Mouse (Mus musculus): ENCODE results near the gene Rnf11. TPM values are rescaled to one million over a fixed set of nuclear protein-coding genes. Genes with fewer than 3 reads are reported as not detected.

Gene Rnf11
- polyA plus RNA-seq, 1 experiment: 57.5 TPM

DNA sequence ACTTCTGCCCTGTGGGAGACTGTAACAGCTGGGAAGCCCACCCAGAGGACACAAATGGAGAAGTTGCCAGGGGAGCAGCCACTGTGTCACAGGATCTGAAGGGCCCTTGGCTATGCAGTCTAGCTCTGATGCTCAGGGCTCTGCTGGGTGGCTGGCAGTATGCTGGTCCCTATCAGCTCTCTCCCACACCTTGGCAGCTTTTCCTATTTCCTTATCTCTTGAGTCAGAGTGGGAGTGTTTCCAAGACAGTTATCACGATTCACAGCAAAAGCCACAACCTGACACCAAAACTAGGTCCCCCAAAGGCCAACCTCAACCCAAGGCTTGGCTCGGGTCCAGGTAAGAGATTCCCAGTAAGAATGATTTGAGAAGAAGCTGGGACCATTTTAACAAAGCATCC lies 39.1 kb downstream of the Rnf11 start:
- H3K4me1 ChIP-seq (ENCODE audit: control insufficient read depth, insufficient read depth, low read length): no peaks in the 10 kb centered on the region; the same call in 1 of the 2 replicates
- no peaks in the 10 kb centered on the region for H3K27me3 ChIP-seq (replicated peaks; ENCODE audit: control insufficient read depth, insufficient read depth, low read length)
- no peak overlapping the region for H3K4me3 ChIP-seq (ENCODE audit: insufficient read depth, low read depth, low read length)
- no peak for TF ChIP-seq POLR2A (IDR thresholded peaks at IDR 0.05; ENCODE audit: low read depth, low read length)
- TF ChIP-seq CTCF (conservative IDR thresholded peaks at IDR 0.05; ENCODE audit: insufficient read depth, insufficient read length, low read depth, low read length): no peak
- H3K36me3 ChIP-seq (ENCODE audit: control insufficient read depth, insufficient read depth, low read length): peaks cover 2% of the 10 kb centered on the region; the same call in 1 of the 2 replicates
- no peak for DNase-seq
- H3K27ac ChIP-seq (ENCODE audit: insufficient read depth, low read depth, low read length): no peak overlapping the region
- whole genome bisulfite sequencing: 65% methylated on average over 2 of the region's 2 CpGs

- DNase-seq: no peak
- Histone ChIP-seq H3K27me3 (replicated peaks; ENCODE audit: control insufficient read depth, insufficient read depth, low read length) (no peaks in the 10 kb centered on the region), H3K4me3 (ENCODE audit: insufficient read depth, low read depth, low read length) (no peak overlapping the region), H3K27ac (ENCODE audit: insufficient read depth, low read depth, low read length) (no peak overlapping the region), H3K4me1 (ENCODE audit: control insufficient read depth, insufficient read depth, low read length) (no peaks in the 10 kb centered on the region; the same call in 1 of the 2 replicates), H3K36me3 (ENCODE audit: control insufficient read depth, insufficient read depth, low read length) (peaks cover 2% of the 10 kb centered on the region; the same call in 1 of the 2 replicates)
- TF ChIP-seq POLR2A (IDR thresholded peaks at IDR 0.05; ENCODE audit: low read depth, low read length): no peak
- 61% methylated on average over 2 of the region's 2 CpGs for WGBS
Measured at GRCm38 (mm10) chr4:109444951-109445350, 39.6 kb downstream of the Rnf11 start.

- DNase-seq: no peak
- H3K36me3 ChIP-seq (ENCODE audit: control insufficient read depth, insufficient read depth, low read length): peaks cover 2% of the 10 kb centered on the region; the same call in 1 of the 2 replicates
- H3K27me3 ChIP-seq (replicated peaks; ENCODE audit: control insufficient read depth, insufficient read depth, low read length): no peaks in the 10 kb centered on the region
- WGBS: 77% methylated on average over 6 of the region's 6 CpGs
- H3K4me1 ChIP-seq (ENCODE audit: control insufficient read depth, insufficient read depth, low read length): no peaks in the 10 kb centered on the region; the same call in 1 of the 2 replicates
- no peak overlapping the region for H3K4me3 ChIP-seq (ENCODE audit: insufficient read depth, low read depth, low read length)
- TF ChIP-seq CTCF (conservative IDR thresholded peaks at IDR 0.05; ENCODE audit: insufficient read depth, insufficient read length, low read depth, low read length) (no peak), POLR2A (IDR thresholded peaks at IDR 0.05; ENCODE audit: low read depth, low read length) (no peak)
- no peak overlapping the region for H3K27ac ChIP-seq (ENCODE audit: insufficient read depth, low read depth, low read length)
Measured at GRCm38 (mm10) chr4:109444471-109444870, 40.1 kb downstream of the Rnf11 start.

- peaks cover 2% of the 10 kb centered on the region; the same call in 1 of the 2 replicates for H3K36me3 ChIP-seq (ENCODE audit: control insufficient read depth, insufficient read depth, low read length)
- H3K27ac ChIP-seq (ENCODE audit: insufficient read depth, low read depth, low read length): no peak overlapping the region
- H3K27me3 ChIP-seq (replicated peaks; ENCODE audit: control insufficient read depth, insufficient read depth, low read length): no peaks in the 10 kb centered on the region
- no peak for TF ChIP-seq POLR2A (IDR thresholded peaks at IDR 0.05; ENCODE audit: low read depth, low read length)
- TF ChIP-seq CTCF (conservative IDR thresholded peaks at IDR 0.05; ENCODE audit: insufficient read depth, insufficient read length, low read depth, low read length): no peak
- no peaks in the 10 kb centered on the region; the same call in 1 of the 2 replicates for H3K4me1 ChIP-seq (ENCODE audit: control insufficient read depth, insufficient read depth, low read length)
- WGBS: 45% methylated on average over 4 of the region's 4 CpGs
- H3K4me3 ChIP-seq (ENCODE audit: insufficient read depth, low read depth, low read length): no peak overlapping the region
- DNase-seq: peak; percentile 44
Measured at GRCm38 (mm10) chr4:109442649-109443048, 41.9 kb downstream of the Rnf11 start.

GRCm38 (mm10) chr4:109442126-109442525 lies 42.4 kb downstream of the Rnf11 start:
- Histone ChIP-seq H3K36me3 (ENCODE audit: control insufficient read depth, insufficient read depth, low read length) (peaks cover 2% of the 10 kb centered on the region; the same call in 1 of the 2 replicates), H3K4me1 (ENCODE audit: control insufficient read depth, insufficient read depth, low read length) (no peaks in the 10 kb centered on the region; the same call in 1 of the 2 replicates), H3K4me3 (ENCODE audit: insufficient read depth, low read depth, low read length) (no peak overlapping the region), H3K27me3 (replicated peaks; ENCODE audit: control insufficient read depth, insufficient read depth, low read length) (no peaks in the 10 kb centered on the region), H3K27ac (ENCODE audit: insufficient read depth, low read depth, low read length) (no peak overlapping the region)
- DNase-seq: peak; percentile 58
- WGBS: 58% methylated on average over 7 of the region's 7 CpGs
- TF ChIP-seq POLR2A (IDR thresholded peaks at IDR 0.05; ENCODE audit: low read depth, low read length) (no peak), CTCF (conservative IDR thresholded peaks at IDR 0.05; ENCODE audit: insufficient read depth, insufficient read length, low read depth, low read length) (no peak)

DNA sequence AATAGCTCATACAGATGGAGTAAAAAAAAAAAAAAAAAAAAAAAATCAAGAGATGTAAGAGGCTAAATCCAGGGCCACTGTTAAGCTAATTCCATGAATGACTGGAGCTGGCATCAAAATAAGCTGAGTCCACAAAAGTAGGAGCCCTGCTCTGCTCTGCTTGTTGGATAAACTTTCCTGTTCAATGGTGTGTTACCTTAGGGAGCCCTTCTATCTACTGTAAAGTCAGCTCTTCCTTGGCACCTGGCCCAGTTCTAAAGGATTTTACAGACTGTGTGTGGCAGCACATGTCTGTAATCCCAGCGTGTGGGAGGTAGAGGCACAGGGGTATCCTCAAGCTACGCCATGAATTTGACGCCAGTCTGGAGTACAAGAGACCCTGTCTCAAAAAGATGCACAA lies 43.5 kb downstream of the Rnf11 start:
- TF ChIP-seq POLR2A (IDR thresholded peaks at IDR 0.05; ENCODE audit: low read depth, low read length) (no peak), CTCF (conservative IDR thresholded peaks at IDR 0.05; ENCODE audit: insufficient read depth, insufficient read length, low read depth, low read length) (no peak)
- DNase-seq: peak; percentile 57
- 70% methylated on average over 3 of the region's 3 CpGs for WGBS
- Histone ChIP-seq H3K4me3 (ENCODE audit: insufficient read depth, low read depth, low read length) (no peak overlapping the region), H3K27ac (ENCODE audit: insufficient read depth, low read depth, low read length) (no peak overlapping the region), H3K36me3 (ENCODE audit: control insufficient read depth, insufficient read depth, low read length) (no peaks in the 10 kb centered on the region), H3K27me3 (replicated peaks; ENCODE audit: control insufficient read depth, insufficient read depth, low read length) (no peaks in the 10 kb centered on the region), H3K4me1 (ENCODE audit: control insufficient read depth, insufficient read depth, low read length) (no peaks in the 10 kb centered on the region; the same call in 1 of the 2 replicates)

- 93% methylated on average over 5 of the region's 5 CpGs for WGBS
- no peak overlapping the region for H3K27ac ChIP-seq (ENCODE audit: insufficient read depth, low read depth, low read length)
- no peak for TF ChIP-seq CTCF (conservative IDR thresholded peaks at IDR 0.05; ENCODE audit: insufficient read depth, insufficient read length, low read depth, low read length)
- no peak for TF ChIP-seq POLR2A (IDR thresholded peaks at IDR 0.05; ENCODE audit: low read depth, low read length)
Measured at GRCm38 (mm10) chr4:109440381-109440780, 44.1 kb downstream of the Rnf11 start.

More at GRCm38 (mm10) chr4:109440381-109440780, 44.1 kb downstream of the Rnf11 start:
- Histone ChIP-seq H3K4me3 (ENCODE audit: insufficient read depth, low read depth, low read length) (no peak overlapping the region), H3K36me3 (ENCODE audit: control insufficient read depth, insufficient read depth, low read length) (no peaks in the 10 kb centered on the region), H3K4me1 (ENCODE audit: control insufficient read depth, insufficient read depth, low read length) (no peaks in the 10 kb centered on the region; the same call in 1 of the 2 replicates), H3K27me3 (replicated peaks; ENCODE audit: control insufficient read depth, insufficient read depth, low read length) (no peaks in the 10 kb centered on the region)
- no peak for DNase-seq

Measured in kidney, adult 2 months (tissue).